Mouse (Mus musculus) layer of hippocampus, postnatal 10 days (tissue): Measurements from ENCODE around the gene Zfp940. TPM values are rescaled to one million over a fixed set of nuclear protein-coding genes. Genes with fewer than 3 reads are reported as not detected.
A peak's percentile ranks its signal among the peaks of the same experiment; 100 is the strongest.

Source experiments
- DNase-seq, 2 experiments: peaks; one replicate each; pipeline ENCODE4 v3.0.0; 2021; ENCODE audit warnings: low spot score in 2 of 2
- total RNA-seq, 2 experiments: library from RNA; stranded (reverse); gene quantifications; 2 replicates each; pipeline ENCODE4 v1.2.3; 2021

The Zfp940 gene
- total RNA-seq, 2 experiments from 2014 or later, result 17.1 to 24.1 TPM

DNA sequence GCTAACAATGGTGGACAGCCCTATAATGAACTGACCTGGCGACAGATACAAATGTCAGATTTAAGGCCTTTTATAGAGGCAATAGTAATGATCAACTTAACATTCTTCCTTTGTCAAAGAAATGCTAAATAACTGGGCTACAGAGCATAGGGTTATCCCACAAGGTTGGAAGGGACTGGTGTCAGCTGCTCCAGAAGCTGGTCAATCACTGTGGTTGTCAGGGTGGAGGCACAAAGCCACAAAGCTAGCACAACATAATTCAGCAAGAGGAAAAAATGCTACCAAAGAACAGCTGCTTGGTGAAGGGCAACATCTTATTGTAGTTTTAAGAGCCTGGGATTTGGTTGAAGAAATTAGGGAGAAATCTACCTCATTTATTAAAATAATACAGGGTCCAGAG lies 41.2 kb downstream of the Zfp940 start:
- DNase-seq, result no peak

- DNase-seq, result no peak
Measured at GRCm38 (mm10) chr7:29807046-29807445, 46.4 kb downstream of the Zfp940 start.

DNA sequence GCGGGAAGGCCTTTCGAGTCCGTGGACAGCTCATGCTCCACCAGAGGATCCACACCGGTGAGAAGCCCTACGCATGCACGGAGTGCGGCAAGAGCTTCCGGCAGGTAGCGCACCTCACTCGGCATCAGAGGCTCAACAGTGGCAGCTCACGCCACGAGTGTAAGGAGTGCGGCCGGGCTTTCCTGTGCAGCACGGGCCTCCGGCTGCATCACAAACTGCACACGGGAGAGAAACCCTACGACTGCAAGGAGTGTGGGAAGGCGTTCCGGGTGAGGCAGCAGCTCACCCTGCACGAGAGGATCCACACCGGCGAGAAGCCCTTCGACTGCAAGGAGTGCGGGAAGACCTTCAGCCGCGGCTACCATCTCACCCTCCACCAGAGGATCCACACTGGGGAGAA lies 60.6 kb downstream of the Zfp940 start:
- no peak for DNase-seq

GRCm38 (mm10) chr7:29785888-29786287 lies 67.6 kb downstream of the Zfp940 start:
- no peak for DNase-seq

- no peak for DNase-seq
Measured at GRCm38 (mm10) chr7:29785023-29785422, 68.4 kb downstream of the Zfp940 start.

- peak; percentile 82 to 88 for DNase-seq
Measured at GRCm38 (mm10) chr7:29783871-29784551, 69.5 kb downstream of the Zfp940 start, which contains the start of gene Zfp30. TSS of gene Zfp30 (plus strand) at chr7:29783998.

Other genes with a start within 250 kb of the Zfp940 start
- gene Catsperg2, start 126.6 kb downstream of the Zfp940 start, total RNA-seq, result under 1 TPM; 0.18 to 0.42 TPM
- gene Zfp84, start 85.1 kb downstream of the Zfp940 start, total RNA-seq, result 10 to 100 TPM; 15.8 to 17.9 TPM
- gene Zfp30, start 69.7 kb downstream of the Zfp940 start, total RNA-seq, result 10 to 100 TPM; 11.0 to 11.3 TPM
- gene Zfp790, start 37.6 kb downstream of the Zfp940 start, total RNA-seq, result 10 to 100 TPM; 18.9 to 23.2 TPM
- gene Zfp420, start 6.3 kb upstream of the Zfp940 start, total RNA-seq, result 10 to 100 TPM; 14.0 to 14.4 TPM
- gene Zfp27, start 52.9 kb upstream of the Zfp940 start, total RNA-seq, result 10 to 100 TPM; 20.0 to 21.3 TPM
- gene Zfp383, start 54.6 kb upstream of the Zfp940 start, total RNA-seq, result 1 to 10 TPM; 9.0 to 9.3 TPM
- 10 to 100 TPM; 21.3 to 22.0 TPM for gene Zfp74, start 100.4 kb upstream of the Zfp940 start, total RNA-seq
- gene Zfp568, start 130.3 kb upstream of the Zfp940 start, total RNA-seq, result 1 to 10 TPM; 4.7 to 5.9 TPM
- gene Zfp14, start 197.7 kb upstream of the Zfp940 start, total RNA-seq, result 1 to 10 TPM; 8.5 to 8.7 TPM
- 1 to 10 TPM; 3.2 to 4.1 TPM for gene Zfp82, start 219.2 kb upstream of the Zfp940 start, total RNA-seq
- 1 to 10 TPM in 1 of 2 experiments, not detected in 1; 2.2 TPM for gene Gm26920, start 236.7 kb upstream of the Zfp940 start, total RNA-seq
- gene Zfp566, start 236.9 kb upstream of the Zfp940 start, total RNA-seq, result 10 to 100 TPM; 10.3 to 13.1 TPM
- 10 to 100 TPM; 54.7 to 62.8 TPM for gene Zfp260, start 241.1 kb upstream of the Zfp940 start, total RNA-seq